Mouse (Mus musculus): ENCODE measurements at regions not wholly inside any gene's neighbourhood (a gene's known extent, or its start where the extent isn't known, plus 50 kb on each side); places are given as distances from the start of the nearest gene placed in this dataset.
"Not testable (repeated sequence)": the region's sequence is repeated elsewhere in the genome, so short reads cannot be mapped to it uniquely, and the experiment has no call there.

DNA sequence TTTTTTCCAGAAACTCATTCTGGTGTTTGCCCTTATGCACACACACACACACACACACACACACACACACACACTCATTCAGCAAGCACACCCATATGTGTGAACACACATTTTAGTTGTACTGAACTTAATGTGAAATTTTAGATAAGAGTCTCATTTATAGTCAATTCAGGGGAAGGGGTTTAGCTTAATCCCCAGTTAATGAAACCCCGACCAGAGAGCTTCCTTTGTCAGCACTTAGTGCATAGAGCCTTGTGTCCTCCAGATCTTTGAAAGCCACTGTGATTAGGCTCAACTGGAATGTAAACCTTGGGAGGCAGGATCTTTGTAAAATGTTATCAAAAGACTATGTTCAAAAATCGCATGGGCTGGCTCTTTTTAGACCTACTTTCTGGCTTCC, 53.4 kb downstream of the Rps12 start:
- no peak for DNase-seq

DNA sequence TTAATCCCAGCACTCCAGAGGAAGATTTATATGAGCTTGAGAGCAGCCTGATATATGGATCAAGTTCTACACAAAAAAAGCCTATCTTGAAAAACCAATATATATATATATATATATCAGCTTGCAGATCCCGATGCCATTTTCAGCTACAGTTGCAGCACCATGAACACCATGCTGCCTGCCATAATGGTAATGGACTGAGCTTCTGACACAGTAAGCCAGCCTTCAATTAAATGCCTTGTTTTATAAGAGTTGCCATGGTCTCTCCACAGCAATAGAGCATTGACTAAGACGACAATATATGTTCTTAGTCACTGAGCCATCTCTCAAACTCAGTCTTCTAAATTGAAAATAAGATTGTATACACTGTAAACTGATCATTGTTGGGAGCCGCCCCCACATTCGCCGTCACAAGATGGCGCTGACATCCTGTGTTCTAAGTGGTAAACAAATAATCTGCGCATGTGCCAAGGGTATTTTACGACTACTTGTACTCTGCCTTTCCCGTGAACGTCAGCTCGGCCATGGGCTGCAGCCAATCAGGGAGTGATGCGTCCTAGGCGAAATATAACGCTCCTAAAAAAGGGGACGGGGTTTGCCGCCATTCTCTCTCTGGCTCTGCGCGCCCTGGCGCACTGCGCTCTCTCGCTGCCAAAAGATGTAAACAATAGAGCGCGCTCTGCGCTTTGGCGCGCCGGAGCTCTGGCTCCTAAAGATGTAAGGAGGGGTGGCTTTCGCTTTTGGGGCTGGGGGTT, 60.9 kb downstream of the Rps12 start:
- DNase-seq, result not testable (repeated sequence)

DNA sequence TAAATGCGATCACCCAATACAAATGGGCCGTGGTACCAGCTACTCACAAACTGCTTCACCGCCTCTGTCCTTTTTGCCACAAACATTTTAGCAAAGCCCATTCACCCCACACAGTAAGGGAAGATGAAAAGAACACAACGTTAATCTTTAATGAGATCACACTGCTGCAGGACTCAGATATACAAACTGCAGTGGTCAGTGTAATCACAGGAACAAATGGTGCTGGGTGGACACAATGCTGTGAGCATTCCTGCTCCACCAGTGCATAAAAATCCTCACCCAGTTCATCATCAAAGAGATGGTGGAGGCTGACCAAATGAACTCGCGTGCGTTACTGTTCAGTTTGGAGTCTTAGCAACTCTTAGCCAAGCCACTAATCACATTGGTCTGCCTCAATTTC, 69.0 kb downstream of the Rps12 start:
- no peak for DNase-seq

DNA sequence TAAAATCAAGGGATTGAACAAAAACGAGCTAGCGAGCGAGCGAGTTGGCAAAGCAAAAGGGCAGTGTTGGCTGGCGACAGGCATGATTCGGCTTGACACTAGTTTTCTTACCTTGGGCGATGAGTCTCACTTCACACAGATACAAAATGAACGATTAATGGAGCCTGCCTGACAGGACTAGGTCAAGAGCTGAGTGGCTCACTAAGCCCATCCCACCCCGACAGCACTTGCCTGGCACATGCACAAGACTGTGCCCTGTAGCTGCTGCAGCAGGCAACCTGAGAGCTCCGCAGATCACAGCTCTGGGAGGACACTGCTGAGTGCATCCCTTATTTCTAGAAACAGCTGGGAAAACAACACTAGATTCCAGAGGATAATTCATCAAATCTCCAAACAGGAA, 71.6 kb downstream of the Rps12 start:
- no peak for DNase-seq

DNA sequence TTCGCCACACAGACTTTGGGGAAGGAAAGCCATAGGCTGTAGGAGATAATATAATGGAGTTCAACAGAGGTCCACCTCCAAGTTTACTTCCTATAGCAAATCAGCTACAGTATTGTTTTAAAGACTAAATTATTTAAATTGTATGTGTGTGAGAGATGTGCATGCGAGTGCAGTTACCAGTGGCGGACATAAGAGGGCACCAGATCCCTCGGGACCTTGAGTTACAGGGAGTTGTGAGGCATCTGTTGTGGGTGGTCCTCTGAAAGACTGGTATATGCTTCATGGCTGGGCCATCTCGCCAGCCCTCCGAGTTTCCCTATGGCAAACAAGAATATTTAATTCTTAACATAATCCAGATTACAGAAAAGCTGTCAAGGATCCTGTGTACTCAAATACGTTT, 72.0 kb downstream of the Rps12 start:
- DNase-seq, result no peak

DNA sequence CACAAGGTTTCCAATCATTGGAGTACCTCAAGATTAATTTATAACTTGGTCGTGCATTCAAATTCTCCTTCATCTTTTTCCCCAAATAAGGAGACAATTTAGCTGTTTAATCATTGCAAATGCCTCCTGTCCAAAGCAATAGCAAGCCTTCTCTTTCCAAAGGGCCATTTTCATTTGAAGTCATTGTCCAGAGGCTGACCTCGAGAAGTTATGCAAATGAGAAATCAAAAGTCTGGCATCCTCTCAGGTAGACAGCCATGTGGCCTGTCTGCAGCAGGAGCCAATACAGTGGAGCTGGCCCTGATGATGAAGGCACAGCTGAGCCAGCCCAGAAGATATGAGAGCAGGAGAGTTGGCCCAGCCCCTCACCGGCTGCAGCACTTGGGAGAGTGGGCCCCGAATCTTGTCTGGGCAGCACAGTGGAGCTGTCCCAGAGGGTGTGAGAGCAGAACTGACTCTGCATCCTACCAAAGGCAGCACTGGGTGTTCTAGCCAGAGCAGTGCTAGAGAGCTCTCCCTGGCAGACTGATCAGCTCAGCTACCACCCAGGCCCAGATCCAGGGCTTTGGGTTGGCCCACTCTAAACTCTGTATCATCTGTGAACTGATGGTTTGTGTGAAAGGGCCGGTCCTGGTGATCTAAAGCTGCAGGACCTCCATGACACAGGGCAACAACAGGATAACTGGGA, 74.2 kb downstream of the Rps12 start:
- no peak for DNase-seq

DNA sequence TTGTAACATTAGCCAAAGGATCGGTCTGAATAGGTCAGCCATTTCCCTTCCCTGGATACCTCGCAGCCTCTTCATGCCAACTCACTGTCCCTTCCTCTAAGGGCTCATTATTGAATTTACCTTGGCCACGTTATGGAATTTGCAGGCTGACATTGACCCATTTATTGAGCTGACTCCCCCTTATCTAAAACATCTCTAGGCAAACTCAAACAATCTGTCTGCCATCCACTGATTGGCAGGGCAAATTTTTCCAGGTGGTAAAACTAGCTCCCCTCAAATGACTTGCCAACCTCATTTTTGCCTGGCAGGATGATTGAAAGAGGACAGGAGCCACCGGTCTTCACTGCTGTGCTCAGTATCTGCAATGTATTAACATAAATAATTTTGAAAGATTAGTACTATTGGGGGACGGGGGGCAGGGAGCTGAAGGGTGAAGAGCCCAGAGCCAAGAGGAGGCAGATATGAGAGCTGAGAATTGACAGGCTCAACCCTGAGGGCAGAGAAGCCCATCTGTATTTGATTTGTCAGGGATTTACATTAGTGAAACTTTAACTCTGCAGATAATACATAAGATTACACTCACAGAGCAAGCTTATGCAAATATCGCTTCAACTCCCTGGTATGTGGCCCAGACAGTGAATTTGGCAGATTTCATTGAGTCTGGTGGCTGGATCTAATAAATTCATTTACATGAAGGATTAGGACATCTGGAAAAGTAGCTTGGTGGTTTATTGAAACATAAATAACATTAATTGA, 75.5 kb downstream of the Rps12 start:
- DNase-seq, result no peak

DNA sequence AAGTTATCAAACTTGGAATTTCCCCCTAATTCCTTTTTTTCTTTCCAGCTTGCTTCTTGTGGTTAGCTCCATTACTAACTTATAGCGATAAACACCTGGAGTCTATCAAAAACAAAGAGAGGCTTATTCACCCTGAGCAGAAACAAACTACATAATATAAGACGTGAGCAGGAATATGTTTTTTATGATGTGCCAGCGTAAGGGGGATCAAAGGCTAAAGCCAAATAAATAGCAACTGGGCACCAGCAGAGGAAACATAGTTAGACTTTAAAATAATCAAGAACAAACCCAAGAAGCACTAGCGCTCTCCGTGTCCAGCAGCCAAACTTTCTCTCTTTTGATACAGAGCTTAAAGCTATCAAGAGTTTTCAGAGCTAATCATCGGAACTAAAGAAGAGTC, 76.1 kb downstream of the Rps12 start:
- DNase-seq, result no peak

DNA sequence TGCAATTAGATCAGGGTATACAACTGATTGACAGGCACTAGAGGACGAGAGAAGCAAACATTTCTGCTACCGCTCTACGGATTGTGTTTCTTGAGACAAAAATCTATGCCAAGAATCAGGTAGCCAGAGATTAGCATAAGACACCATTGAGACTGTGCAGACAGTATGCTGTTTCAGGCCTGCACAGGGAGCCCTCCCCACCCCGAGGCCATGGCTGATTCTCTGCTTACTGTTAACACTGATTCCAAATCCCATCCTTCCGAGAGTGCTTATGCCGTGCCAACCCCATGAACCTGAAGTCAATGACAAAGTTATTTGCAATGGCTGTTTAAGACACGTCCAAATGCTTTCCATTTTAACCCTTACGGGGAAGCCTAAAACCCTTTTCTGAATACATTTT, 78.8 kb downstream of the Rps12 start:
- no peak for DNase-seq

DNA sequence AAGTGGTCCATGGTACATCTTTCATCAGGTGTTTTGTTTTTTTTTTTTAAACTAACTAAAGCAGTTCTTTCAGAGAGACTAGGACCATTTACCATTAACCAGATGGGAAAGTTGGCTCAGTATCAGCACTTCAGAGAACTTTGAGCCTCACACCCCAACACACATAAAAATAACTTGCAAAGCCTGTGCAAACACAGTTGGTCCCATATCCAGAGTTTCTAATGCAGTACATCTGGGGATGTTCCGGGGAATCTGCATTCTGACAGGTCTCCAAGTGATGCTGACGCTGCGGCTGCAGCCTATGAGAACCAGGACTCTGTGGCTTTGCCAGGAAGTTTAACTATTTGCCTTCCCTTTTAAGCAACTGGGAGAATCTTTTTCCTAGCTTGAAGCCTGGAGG, 79.9 kb downstream of the Rps12 start:
- DNase-seq, result no peak

DNA sequence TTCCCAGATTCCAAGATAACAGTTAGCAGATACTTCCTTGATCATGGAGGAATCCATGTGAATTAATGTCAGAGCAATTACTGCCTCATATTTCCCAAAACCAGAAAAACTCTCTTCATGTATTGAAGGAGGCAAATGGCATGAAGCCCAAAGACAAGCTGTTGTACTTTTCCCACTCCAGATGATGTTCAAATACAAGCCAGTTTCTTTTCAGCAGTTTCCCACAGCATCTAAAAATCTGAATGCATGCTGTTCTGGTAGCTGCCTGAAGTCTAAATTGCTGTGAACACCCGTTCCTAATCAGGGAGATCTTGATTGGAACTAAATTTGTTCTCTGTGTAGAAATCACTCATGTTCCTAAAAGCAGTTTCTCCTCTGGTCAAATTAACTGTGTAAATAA, 83.0 kb downstream of the Rps12 start:
- no peak for DNase-seq

DNA sequence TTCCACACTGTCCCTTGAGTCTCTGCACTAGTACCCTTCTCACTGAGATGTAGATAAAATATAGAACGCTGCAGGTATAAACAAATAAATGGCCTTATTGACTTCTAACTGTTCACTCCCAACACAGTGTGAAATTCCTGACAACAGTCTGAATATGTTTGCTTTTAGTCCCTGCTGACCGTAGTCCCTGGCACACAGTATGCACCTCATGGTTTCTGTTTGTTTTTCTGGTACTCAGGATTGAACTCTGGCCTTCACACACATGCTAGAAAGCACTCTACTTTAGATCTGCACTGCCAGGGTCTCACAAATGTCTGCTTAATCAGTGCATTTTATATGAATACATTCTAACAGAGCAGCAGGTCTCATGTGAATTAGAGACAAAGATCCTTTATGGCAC, 95.8 kb downstream of the Rps12 start:
- no peak for DNase-seq

DNA sequence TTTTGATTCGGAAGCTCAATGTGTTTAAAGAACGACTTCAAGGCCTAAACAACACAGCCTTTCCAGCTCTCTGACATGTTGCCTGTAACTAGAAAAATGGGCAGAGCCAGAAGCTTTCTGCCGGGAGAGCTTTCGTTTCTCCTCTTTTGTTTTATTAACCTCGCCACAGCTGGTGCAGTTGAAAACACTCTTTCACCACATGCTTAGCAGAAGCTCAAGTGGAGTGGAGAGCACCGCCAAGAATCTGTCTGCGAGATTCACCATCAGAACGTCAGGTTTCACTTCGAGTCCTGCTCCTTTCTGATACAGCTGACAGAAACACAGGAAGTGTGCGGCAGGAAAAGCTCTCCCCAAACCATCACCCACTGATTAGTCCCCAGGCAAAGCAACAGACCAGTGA, 100.1 kb downstream of the Rps12 start:
- DNase-seq, result no peak

DNA sequence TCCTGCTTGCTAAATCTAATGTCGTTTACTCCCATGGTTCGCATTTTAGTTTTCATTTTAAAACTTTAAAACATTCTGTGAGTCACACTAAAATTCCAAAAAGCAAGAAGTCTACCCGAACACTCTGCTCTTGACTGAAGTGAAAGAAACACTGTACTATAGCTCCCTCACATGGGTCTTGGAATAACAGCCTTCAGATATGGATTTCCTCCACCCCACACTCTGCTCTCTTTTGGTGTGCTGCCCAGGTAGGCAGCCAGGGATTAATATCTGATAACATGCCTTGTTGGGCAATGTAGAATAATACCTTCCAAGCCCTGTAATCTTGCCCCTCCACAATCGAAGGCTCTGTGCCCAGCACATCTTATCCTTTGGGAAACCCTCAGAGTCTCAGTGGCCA, 104.0 kb downstream of the Rps12 start:
- DNase-seq, result no peak

DNA sequence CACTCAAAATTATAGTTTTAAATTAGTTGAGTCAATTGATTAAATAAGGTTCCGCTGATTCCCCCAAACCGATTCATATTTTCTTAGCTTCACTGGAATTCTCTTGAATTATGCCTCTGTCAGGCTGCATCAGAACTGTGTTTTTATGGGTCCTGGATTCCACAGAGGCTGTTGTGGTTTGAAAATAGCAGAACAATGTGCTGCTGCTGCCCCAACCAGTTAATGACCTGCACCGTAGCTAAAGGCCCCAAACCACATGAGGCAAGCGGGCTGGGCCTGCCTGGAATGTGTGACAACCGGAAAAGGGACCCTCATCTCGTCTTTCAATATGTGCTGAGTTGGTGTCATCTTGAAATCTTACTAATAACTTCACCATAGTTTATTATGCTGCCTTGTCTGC, 111.2 kb downstream of the Rps12 start:
- no peak for DNase-seq

DNA sequence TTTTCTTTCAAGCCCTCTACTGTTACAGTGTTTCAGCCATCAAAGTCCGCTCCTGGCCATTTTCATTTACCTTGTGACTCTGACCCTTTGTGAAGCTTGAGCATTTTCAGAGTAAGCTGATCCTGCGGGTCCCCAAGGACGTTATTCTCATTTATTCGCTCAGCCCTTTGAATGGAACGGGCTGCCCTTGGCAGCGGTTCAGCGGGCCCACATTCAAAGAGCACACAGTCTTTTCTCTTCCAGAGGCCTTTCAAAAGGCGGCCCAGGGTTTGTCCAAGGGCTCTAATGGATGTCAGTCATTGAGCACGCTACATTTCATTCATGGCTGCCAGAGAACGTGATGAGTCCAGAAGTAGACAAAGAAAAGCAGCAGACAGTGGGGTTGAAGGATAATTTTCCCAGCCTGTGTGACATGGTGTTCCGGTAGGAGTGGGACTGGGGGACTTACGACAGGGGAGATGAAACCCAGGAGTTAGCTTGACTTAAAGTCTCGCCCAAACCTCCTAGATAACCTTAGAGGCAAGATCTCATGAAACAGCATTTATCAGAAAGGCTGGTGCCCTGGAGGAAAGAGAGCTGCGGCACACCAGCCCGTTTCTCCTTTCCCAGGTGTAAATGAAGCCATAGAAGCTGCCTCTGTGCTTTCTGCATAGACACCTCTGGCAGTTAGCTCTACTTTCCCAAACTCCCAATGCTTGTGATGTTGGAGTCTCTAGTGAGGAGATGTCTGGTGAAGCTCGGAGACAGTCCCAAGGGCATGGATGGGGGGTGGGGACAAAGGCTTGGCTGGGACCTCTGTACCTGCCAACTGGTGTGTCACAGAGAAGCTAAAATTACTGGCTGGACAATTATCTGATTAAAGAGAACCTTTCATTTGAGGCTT, 112.2 kb downstream of the Rps12 start:
- DNase-seq, result no peak

DNA sequence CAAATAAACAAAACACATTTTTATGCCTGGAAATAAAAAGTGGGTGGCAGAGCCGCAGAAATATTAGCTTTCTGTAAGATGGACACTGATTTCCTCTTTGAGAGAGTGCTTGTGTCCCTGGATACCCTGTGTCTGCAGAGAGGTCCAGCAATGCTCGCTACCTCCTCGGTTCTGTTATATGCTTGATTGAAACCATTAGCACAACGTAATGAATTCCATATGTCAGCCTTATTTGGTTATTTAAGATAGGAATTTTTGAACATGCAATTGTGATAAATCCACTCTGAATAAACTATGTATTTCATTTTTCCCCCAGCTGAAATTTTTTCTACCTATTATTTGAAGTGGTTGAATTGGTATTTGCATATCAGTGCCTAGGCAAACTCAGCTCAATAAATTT, 114.8 kb downstream of the Rps12 start:
- no peak for DNase-seq

DNA sequence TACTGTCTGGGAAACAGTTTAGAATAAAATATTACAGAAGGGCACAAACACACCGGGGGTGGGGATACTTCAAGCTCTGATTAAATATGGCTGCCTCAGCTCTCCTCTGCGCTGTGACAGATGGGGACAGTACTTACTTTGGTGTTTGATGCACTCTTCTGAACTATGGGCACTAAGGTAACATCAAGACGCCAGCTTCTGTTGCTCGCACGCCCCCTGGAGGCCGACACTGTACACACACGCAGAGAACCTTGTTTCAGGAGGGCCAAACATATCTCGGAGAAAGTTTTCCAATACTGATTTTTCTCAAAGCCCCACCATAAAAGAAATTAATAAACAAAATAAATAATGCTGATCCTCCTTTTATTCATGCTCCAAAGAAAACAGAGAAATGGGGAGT, 115.6 kb downstream of the Rps12 start:
- DNase-seq, result no peak

DNA sequence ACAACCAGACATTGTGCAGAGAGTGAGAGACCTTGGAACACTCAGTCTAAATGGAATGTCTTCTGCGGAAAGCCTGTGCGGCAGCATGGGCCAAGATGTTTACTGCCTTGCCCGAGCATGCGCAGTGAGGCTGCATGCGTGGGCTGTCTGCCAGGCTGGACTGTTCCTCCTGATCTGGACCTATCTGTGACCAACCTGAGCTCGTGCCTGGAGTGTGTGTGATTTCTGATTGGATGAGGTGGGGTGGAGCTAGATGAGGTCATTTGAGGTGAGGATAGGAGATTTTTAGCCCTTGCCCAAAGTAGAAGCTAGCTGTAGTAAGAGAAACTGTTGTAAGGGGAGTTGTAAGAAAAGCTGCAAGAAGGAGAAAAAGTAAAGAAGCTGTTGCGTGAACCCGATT, 121.2 kb downstream of the Rps12 start:
- DNase-seq, result not testable (repeated sequence)

DNA sequence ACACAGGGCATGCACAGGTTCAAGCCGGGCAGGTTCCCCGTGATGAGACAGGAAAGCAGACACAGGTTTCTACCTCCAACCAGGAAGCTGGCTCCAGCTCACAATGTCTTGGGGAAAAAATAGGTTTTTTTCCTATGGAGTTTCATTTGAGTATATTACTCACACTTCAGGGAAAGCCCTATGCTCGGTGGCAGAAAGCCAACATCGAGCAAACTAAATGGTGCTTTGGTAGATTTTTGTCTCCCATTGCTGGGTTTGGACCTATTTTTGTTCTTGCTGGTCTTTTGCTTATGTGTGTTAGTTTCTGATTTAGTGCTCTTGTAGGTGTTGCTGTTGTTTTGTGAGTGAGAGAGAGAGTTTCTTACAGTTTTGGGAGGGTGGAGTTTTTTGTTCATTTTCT, 160.9 kb downstream of the Rps12 start:
- no peak for DNase-seq

DNA sequence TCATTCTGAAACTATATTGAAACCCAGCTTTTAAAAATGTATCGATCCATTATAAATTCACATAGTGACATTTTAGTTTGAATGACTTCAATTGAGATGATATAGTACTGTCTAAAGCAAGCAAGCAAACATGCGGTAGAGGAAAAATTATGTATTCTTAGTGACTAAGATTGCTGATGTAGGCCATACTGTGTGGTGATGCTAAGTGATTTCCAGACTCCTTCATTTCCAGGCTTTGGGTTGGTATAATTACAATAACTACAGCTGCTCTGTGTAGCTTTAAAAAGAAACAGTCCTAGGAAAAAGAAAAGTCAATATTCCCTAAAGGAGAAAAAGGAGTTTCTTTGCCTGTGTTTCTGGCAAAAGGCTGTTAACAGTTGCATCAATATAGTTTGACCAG, 175.0 kb downstream of the Rps12 start:
- no peak for DNase-seq

DNA sequence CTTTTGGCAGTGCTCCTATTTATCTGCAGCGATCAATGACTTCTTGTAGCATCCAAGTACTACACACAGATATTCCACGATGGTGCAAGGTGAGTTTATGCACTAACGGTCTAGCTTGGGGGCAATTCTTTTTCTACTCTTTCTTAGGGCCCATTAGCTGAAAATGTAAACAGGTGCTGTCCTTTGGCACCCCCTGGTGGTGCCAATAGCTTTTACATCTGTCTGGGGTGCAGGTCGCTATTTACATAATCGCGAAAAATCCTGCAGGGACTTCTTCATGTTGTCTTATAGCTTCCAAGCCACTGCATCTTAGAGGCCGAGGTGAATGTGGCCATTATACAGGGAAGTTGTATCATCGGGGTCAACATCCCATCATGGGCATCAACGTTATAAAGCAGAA, 175.9 kb downstream of the Rps12 start:
- no peak for DNase-seq

DNA sequence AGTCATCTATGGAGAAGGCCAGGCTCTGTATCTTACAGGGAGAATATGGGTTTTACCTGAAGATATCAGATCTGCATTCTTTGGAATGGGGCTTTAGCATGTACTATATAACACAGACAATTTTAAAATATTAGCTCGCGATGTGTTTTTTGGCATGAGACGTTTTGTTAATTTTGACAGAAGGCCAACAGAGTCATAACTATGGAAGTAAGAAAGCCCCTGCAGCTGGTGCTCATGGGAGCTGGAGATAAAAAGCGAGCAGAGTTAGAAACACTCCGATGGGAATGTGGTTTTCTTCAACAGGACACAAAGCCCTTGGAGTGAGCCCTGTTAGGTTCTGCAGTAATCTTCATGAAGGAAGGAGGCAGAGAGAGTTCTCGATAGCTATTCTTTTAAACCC, 176.6 kb downstream of the Rps12 start:
- DNase-seq, result no peak

All from cerebellum, adult 11-12 months (tissue).